Mouse (Mus musculus): ENCODE measurements around the gene Gchfr. TPM values are rescaled to one million over a fixed set of nuclear protein-coding genes. Genes with fewer than 3 reads are reported as not detected.
A peak's percentile ranks its signal among the peaks of the same experiment; 100 is the strongest.

The Gchfr gene
- not detected for total RNA-seq (2021)
- long read RNA-seq, experiment 1, result 0 reads
- long read RNA-seq, experiment 2, result 0 reads

DNA sequence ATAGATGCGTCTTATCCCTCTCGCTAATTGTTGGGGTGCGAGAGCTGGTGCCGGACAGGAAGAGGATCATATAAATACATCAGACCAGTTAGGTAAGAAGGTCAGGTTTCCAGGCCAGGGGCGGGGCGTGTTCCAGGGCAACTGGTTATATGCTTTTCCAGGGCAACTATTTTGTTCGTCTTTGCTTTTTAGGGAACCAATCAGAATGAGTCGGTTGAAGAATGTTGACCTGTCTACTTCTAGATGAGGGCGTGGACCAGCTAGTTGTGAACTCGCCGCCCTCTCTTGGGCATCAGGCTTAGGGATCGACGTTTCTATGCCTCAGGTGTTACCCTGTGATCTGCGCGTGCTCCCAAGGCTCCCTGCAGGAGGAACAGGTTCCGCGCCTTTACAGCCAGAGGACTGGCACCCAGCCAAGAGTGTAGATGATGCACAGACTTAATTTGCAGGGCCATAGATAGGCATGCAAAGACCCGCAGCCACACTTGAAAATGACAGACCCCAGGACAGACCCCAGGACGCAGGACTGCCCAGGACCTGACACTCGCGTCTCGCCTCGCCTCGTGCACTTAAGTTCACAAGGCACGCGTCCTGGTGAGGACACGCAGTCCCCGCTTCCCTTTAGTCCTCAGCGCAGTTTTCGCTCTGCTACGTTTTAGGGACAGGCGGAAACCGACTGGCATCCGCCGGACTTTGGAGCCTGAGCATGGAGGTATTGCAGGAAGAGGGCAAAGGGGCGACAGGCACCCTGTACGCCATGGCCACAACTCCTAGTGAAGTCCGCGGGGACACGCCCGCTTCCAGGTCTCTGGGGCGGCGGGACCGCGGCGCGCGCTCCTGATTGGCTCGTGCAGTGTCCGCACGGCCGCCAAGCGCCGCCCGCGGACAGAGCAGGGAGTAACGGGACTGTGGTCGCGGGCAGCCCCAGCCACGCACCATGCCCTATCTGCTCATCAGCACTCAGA lies at the start of gene Gchfr:
Gene Gchfr (plus strand): TSS at position 873 of the 965 bp plus-strand sequence.
- peak in 1 of 2 experiments; percentile 28 for DNase-seq (ENCODE audit: low spot score in 2 of 2)
- intact Hi-C loops (cut with DNase I), result no loop called here

GRCm38 (mm10) chr2:119136346-119136898 lies 31.2 kb upstream of the Gchfr start:
- intact Hi-C loops (cut with DNase I), result no loop called here
- no peak for DNase-seq (ENCODE audit: low spot score in 2 of 2)

DNA sequence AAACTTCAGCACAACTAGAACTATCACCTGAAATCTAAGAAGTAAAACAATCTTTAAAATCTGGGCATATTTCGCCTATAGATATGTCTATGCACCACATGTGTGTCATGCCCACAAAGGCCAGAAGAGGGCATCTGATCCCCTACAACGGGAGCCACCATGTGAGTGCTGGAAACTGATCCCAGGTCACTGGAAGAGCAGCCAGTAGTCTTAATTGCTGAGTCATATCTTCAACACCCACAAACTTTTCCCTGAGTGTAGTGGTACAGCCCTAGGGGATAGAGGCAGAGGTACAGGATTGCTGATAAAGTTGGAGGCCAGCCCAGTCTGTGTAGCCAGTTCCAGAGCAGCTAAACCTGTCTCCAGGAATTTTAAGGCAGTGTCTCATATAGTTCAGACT lies 22.4 kb upstream of the Gchfr start:
- no peak for DNase-seq (ENCODE audit: low spot score in 2 of 2)
- intact Hi-C loops (cut with DNase I), result no loop called here

DNA sequence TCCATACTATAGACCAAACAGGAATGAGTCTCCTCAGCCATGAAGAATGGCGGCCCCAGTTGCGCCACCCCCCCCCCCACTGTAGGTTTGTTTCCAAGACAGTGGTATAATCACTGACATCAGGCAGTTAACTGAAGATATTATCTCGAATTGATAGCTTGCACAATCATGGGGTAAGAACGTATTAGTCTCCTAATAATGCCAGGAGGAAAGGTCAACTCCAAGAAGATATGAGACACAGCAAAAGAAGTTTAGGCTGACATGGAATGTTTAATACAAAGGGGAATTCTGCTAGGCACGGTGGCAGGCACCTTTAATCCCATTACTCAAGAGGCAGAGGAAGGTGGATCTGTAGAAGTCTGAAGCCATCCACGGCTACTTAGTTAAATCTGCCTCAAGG lies 21.1 kb upstream of the Gchfr start:
- intact Hi-C loops (cut with DNase I), result no loop called here
- no peak for DNase-seq (ENCODE audit: low spot score in 2 of 2)

- intact Hi-C loops (cut with DNase I), result no loop called here
- DNase-seq (ENCODE audit: low spot score in 2 of 2), result no peak
Measured at GRCm38 (mm10) chr2:119147160-119147678, 20.4 kb upstream of the Gchfr start.

DNA sequence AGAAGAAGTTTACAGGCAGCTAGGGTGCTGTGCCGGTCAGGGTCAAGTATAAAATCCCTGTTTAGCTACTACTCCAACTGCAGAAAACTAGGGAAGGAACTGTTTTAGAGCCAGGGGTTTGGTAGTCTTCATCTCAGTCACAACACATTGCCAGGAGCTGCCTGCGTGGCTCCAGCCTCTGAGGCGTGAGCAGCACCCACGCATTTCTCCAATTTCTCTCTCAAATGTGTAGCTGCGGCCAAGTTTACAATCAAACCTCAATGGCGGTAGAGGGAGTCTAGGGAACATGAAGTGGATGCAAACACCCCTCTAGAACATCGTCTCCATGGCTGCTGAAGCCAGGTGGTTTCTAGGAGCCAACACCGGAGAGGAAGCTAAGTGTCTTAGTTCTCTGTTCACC lies 19.8 kb upstream of the Gchfr start:
- intact Hi-C loops (cut with DNase I), result no loop called here
- peak; percentile 24 to 51 for DNase-seq (ENCODE audit: low spot score in 2 of 2)

DNA sequence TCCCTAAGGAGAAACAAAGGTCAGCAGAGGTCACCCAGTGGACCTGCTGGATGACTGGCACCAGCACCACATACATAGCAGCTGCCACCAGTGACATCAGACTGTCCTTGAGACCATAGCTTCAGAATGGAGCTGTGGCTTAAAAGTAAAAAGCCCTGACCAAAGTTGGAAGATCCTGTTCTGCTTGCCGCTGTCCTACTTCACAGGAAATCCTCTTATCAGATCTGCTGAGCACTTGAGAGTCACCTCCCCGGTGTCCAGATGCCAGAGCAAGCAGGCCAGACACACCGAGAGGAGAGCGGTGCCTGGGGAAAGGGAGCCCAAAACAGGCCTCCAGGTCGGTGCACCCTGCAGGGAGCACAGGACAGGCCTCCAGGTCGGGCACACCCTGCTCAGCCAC lies 15.3 kb upstream of the Gchfr start:
- no peak for DNase-seq (ENCODE audit: low spot score in 2 of 2)
- intact Hi-C loops (cut with DNase I), result no loop called here

GRCm38 (mm10) chr2:119154683-119155082 lies 12.9 kb upstream of the Gchfr start:
- no peak for DNase-seq (ENCODE audit: low spot score in 2 of 2)
- intact Hi-C loops (cut with DNase I), result no loop called here

DNA sequence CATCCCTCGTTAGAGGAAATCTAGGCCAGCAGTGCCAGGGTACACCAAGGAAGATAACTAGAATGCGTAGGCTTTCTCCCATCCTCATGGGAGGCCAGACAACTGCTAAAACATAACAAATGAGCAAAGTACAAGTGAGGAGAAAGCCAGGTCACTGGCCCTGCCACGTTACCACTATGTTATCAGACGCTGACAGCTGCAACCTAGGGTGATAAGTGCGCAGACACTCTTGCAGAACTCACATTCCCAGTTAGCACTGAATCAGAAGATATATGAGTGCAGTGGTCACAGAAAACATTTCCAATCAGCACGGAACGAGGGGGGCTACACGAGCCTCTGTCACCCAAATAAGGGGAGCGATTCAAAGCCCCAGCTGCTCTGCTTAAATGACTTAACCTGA lies 12.2 kb upstream of the Gchfr start:
- intact Hi-C loops (cut with DNase I), result no loop called here

DNA sequence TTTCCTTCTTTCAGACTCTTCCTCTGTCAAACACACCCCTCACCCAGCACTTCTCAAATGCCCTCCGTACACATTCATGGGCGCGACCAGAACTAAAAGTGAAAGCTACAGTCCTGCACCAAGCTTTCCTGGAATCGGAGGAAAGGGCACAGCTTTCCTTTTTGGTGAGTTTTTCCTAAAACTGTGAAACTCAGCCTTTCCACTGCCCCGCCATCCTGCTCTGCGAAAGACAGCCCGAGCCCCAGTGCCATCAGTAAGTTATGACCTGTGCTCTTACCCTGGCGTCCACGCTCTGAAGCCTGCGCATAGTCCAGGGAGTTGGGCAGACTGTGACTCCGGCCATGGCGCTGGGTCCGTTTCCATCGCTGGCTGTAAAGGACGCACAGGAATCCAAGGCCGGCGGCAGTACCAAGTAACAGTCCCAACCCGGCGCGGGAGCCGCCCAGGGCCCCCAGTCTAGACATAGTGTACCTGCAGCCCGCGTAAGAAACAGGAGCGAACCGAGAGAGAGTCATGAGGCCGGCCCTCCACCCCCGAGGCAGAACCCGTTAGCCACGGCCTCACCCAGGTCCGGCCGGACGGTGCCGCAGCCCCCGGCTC lies 11.4 kb upstream of the Gchfr start:
- intact Hi-C loops (cut with DNase I), result no loop called here
- no peak for DNase-seq (ENCODE audit: low spot score in 2 of 2)

More for the DNA sequence above, 12.2 kb upstream of the Gchfr start:
- no peak for DNase-seq (ENCODE audit: low spot score in 2 of 2)

- peak; percentile 97 for DNase-seq (ENCODE audit: low spot score in 2 of 2)
- intact Hi-C loops (cut with DNase I), result no loop called here
Measured at GRCm38 (mm10) chr2:119156681-119157572, 10.6 kb upstream of the Gchfr start, which contains the start of gene Rmdn3. Rmdn3 (minus strand) TSS chr2:119157034.

DNA sequence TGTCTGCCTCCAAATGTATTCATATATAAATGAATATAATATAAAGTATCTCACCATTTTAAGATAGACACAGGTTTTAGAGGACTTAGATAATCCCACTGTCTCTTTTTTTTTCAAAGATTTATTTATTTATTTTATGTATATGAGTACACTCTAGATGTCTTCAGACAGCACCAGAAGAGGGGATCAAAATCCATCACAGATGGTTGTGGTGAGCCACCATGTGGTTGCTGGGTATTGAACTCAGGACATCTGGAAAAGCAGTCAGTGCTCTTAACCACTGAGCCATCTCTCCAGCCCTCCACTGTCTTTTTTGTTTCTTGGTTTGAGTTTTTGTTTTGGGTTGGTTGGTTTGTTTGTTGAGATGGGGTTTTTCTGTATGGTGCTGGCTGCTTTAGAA lies 9.7 kb upstream of the Gchfr start:
- intact Hi-C loops (cut with DNase I), result no loop called here
- no peak for DNase-seq (ENCODE audit: low spot score in 2 of 2)

GRCm38 (mm10) chr2:119161247-119161646 lies 6.3 kb upstream of the Gchfr start:
- intact Hi-C loops (cut with DNase I), result no loop called here
- DNase-seq (ENCODE audit: low spot score in 2 of 2), result no peak

DNA sequence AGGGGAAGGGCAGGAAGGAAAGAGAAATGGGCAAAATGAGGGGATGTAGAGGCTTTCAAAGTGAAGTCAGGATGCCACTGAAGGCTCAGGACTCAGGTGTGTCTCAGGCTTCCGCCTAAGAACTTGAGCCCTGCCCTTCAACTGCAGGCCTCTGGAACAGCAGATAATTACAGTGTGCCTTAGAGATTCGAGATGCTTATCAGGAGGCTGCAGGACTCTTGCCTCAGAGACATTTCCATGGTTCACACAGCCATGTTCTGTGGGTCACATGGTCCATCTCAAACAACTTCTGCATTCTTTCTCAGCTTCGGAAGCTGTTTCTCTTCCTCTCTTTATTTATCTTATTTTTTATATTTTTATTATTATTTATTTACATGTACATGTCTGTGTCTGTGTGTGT lies 4.4 kb upstream of the Gchfr start:
- intact Hi-C loops (cut with DNase I), result no loop called here
- DNase-seq (ENCODE audit: low spot score in 2 of 2), result no peak

GRCm38 (mm10) chr2:119163999-119164398 lies 3.6 kb upstream of the Gchfr start:
- intact Hi-C loops (cut with DNase I), result no loop called here
- no peak for DNase-seq (ENCODE audit: low spot score in 2 of 2)

- DNase-seq (ENCODE audit: low spot score in 2 of 2), result no peak
- intact Hi-C loops (cut with DNase I), result no loop called here
Measured at GRCm38 (mm10) chr2:119165401-119165800, 2.2 kb upstream of the Gchfr start.

DNA sequence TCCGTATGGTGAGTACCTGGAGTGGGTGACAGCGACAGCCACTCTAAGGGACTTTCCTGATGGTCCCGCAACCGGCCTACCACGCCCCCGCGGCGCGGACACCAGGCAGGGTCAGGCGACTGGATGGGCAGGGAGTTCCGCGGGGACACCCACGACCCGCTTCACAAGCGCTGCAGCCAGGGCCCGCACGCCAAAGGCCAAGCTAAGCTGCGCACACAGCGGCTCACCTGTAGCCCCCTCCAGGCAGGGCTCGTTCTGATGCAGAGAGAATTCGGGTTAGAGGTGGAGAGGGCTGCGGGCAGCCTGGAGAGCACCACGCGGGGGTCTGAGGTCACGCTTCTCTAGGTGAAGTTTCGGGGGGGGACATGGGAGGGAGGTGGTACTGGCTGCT lies 288 bp downstream of the Gchfr start:
- intact Hi-C loops (cut with DNase I), result no loop called here
- no peak for DNase-seq (ENCODE audit: low spot score in 2 of 2)

- intact Hi-C loops (cut with DNase I), result no loop called here
- no peak for DNase-seq (ENCODE audit: low spot score in 2 of 2)
Measured at GRCm38 (mm10) chr2:119170282-119170681, 2.7 kb downstream of the Gchfr start.

- intact Hi-C loops (cut with DNase I), result no loop called here
- DNase-seq (ENCODE audit: low spot score in 2 of 2), result no peak
Measured at GRCm38 (mm10) chr2:119171574-119171973, 4.0 kb downstream of the Gchfr start.

Data from left cerebral cortex, postnatal 14 days (tissue).